Mouse (Mus musculus): ENCODE results near the gene Rhof. TPM values are rescaled to one million over a fixed set of nuclear protein-coding genes. Genes with fewer than 3 reads are reported as not detected.

Gene Rhof
- total RNA-seq, 1 experiment: 2.5 TPM

DNA sequence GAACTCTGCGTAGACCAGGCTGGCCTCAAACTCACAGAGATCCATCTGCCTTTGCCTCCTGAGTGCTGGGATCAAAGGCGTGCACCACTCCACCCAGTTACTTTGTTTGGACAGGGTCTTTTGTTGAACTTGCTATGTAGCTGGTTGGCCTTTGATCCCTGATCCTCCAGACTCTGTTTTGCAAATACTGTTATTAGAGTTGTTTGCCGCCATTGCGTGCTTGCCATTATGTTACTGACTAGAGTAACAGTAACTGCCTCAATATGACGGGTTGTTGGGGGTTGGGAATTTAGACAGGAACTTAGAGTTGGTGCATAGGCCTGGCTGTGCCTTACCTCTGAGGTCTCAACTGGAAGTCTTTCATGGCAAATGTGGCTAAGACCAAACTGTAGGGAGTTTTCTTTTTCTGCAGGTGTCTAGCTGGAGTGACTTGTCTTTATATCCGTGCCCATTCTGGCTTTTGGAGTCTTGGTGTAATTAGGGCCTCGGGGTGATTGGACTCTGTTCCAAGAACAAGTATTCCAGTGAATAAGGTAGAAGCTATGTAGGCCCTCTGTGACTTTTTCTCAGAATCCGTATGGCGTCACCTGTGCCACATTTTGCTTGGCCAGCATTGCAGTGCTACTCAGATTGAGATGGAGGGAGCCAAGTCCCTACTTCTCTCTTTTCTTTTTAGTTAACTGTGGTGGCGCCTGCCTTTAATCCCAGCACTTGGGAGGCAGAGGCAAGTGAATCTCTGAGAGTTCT lies 41.8 kb downstream of the Rhof start:
- no peak for TF ChIP-seq MAFK (IDR thresholded peaks at IDR 0.05; ENCODE audit: insufficient read depth, low read depth, low read length)
- TF ChIP-seq ZC3H11A (IDR thresholded peaks at IDR 0.05; ENCODE audit: borderline replicate concordance, low read depth, low read length): no peak
- TF ChIP-seq HCFC1 (IDR thresholded peaks at IDR 0.05; ENCODE audit: borderline replicate concordance, insufficient read depth, low read length): no peak
- TF ChIP-seq ZNF384 (IDR thresholded peaks at IDR 0.05; ENCODE audit: low read depth, low read length): no peak
- TF ChIP-seq CHD2 (IDR thresholded peaks at IDR 0.05; ENCODE audit: low read depth, low read length): no peak
- H3K9me3 ChIP-seq (ENCODE audit: control insufficient read depth, insufficient read depth, low read depth, low read length): no peaks in the 10 kb centered on the region
- no peaks in the 10 kb centered on the region; the same call in 1 of the 2 replicates for H3K36me3 ChIP-seq (ENCODE audit: control insufficient read depth, insufficient read depth, low read length, poor library complexity, severe bottlenecking)
- H3K4me1 ChIP-seq (ENCODE audit: control insufficient read depth in 2 of 2, insufficient read depth in 2 of 2, low read length in 2 of 2, poor library complexity in 1 of 2): 0 out of 4 replicates have a peak, but pooled peaks cover 0 to 3% of the 10 kb centered on the region in 2 experiments
- H3K4me3 ChIP-seq (ENCODE audit: insufficient read depth in 1 of 2, low read depth in 1 of 2, low read length in 2 of 2, poor library complexity in 1 of 2, severe bottlenecking in 1 of 2): no peak overlapping the region
- no peak for DNase-seq (ENCODE audit: low read depth, low spot score)
- no peak overlapping the region for H3K9ac ChIP-seq (ENCODE audit: insufficient read depth, low read depth, low read length, poor library complexity, severe bottlenecking)
- in situ Hi-C loops (cut with MboI; ENCODE audit: low sequenced_read_pairs in 2 of 2, unreplicated experiment in 2 of 2): no loop called here
- no peak overlapping the region for H3K27ac ChIP-seq (ENCODE audit: insufficient read depth, low read depth, low read length, poor library complexity, severe bottlenecking)

DNA sequence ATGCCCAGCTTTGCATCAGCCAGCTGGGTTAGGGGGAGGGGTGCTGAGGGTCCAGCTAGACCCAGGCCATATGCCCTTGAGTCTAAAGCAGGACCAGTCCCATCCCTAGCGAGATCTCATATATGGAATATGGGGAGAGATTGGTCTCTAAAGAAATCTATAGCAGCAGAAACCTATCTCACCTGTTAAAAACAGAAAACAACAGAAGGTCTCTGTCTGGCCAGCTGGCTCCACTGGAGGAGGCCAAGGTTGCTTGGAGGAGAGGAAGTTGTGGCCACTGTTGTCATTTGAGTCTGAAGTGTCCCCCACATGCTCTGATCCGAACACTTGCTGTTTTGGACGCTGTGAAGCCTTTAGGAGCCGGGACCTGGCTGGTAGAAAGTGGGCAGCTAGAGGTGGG lies 43.7 kb downstream of the Rhof start:
- TF ChIP-seq MAFK (IDR thresholded peaks at IDR 0.05; ENCODE audit: insufficient read depth, low read depth, low read length): no peak
- no peak for TF ChIP-seq ZC3H11A (IDR thresholded peaks at IDR 0.05; ENCODE audit: borderline replicate concordance, low read depth, low read length)
- no peak for TF ChIP-seq CHD2 (IDR thresholded peaks at IDR 0.05; ENCODE audit: low read depth, low read length)
- TF ChIP-seq ZNF384 (IDR thresholded peaks at IDR 0.05; ENCODE audit: low read depth, low read length): no peak
- no peak for TF ChIP-seq HCFC1 (IDR thresholded peaks at IDR 0.05; ENCODE audit: borderline replicate concordance, insufficient read depth, low read length)
- H3K4me3 ChIP-seq (ENCODE audit: insufficient read depth in 1 of 2, low read depth in 1 of 2, low read length in 2 of 2, poor library complexity in 1 of 2, severe bottlenecking in 1 of 2): no peak overlapping the region
- H3K9ac ChIP-seq (ENCODE audit: insufficient read depth, low read depth, low read length, poor library complexity, severe bottlenecking): no peak overlapping the region
- no peaks in the 10 kb centered on the region; the same call in 1 of the 2 replicates for H3K36me3 ChIP-seq (ENCODE audit: control insufficient read depth, insufficient read depth, low read length, poor library complexity, severe bottlenecking)
- H3K27ac ChIP-seq (ENCODE audit: insufficient read depth, low read depth, low read length, poor library complexity, severe bottlenecking): no peak overlapping the region
- peaks cover 3% of the 10 kb centered on the region in 2 experiments; a peak in 1 of 4 replicates for H3K4me1 ChIP-seq (ENCODE audit: control insufficient read depth in 2 of 2, insufficient read depth in 2 of 2, low read length in 2 of 2, poor library complexity in 1 of 2)
- DNase-seq (ENCODE audit: low read depth, low spot score): no peak
- no peaks in the 10 kb centered on the region for H3K9me3 ChIP-seq (ENCODE audit: control insufficient read depth, insufficient read depth, low read depth, low read length)
- in situ Hi-C loops (cut with MboI; ENCODE audit: low sequenced_read_pairs in 2 of 2, unreplicated experiment in 2 of 2): no loop called here

DNA sequence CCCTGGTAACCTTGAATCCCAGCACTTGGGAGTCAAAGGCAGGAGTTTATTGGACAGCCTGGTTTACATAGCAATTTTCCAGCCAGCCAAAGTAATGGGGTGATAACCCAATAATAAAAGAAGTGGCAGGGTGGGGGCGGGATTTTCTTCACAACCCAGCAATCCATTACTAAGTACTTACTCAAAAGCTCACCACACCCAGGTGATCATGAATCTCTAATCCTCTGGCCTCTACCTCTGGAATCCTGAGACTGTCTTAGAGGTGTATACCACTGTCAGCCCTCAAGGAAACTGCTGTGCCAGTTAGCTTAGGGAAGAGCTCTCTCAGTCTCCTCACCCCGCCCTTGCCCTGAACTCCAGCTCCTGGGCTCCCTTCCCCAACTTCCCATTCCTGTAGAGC lies 46.0 kb downstream of the Rhof start:
- in situ Hi-C loops (cut with MboI; ENCODE audit: low sequenced_read_pairs in 2 of 2, unreplicated experiment in 2 of 2): no loop called here
- H3K9me3 ChIP-seq (ENCODE audit: control insufficient read depth, insufficient read depth, low read depth, low read length): no peaks in the 10 kb centered on the region
- TF ChIP-seq HCFC1 (IDR thresholded peaks at IDR 0.05; ENCODE audit: borderline replicate concordance, insufficient read depth, low read length): no peak
- no peak for TF ChIP-seq ZNF384 (IDR thresholded peaks at IDR 0.05; ENCODE audit: low read depth, low read length)
- no peak for TF ChIP-seq ZC3H11A (IDR thresholded peaks at IDR 0.05; ENCODE audit: borderline replicate concordance, low read depth, low read length)
- TF ChIP-seq CHD2 (IDR thresholded peaks at IDR 0.05; ENCODE audit: low read depth, low read length): no peak
- no peak for TF ChIP-seq MAFK (IDR thresholded peaks at IDR 0.05; ENCODE audit: insufficient read depth, low read depth, low read length)

DNA sequence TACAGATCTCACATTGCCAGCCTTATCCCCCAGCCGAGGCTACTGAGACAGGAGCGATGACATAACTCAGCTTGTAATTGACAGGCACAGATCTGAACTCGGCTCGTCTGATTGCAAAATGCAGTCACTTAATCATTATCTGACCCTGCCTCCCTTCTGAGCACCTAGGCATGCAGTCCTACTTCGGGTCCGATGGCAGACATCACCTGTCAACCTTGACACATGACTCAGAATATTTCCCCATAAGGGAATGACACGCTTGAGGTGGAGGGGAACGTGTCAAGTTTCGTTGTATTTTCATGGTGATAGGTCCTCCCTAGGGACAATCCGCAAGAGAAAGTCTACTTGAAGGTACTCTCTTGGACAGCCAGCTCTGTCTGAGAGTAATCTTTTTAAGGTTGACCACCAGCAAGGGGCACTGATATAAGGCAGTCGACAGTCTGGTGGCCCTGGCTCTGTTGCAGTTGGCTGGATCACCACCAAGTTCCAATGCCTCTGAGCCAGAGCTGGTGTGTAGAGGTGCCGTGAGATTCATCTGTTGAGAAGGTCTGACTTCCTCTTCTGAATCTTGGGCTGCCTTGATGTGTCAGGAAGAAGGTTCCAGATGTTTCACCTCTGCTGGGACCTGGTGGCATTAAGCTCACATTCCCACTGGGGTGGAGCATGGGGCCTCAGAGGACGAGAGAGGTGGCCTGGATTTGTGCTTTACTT lies 49.0 kb downstream of the Rhof start:
- peaks cover 3% of the 10 kb centered on the region in 2 experiments; a peak in 1 of 4 replicates for H3K4me1 ChIP-seq (ENCODE audit: control insufficient read depth in 2 of 2, insufficient read depth in 2 of 2, low read length in 2 of 2, poor library complexity in 1 of 2)
- H3K9me3 ChIP-seq (ENCODE audit: control insufficient read depth, insufficient read depth, low read depth, low read length): no peaks in the 10 kb centered on the region
- TF ChIP-seq CHD2 (IDR thresholded peaks at IDR 0.05; ENCODE audit: low read depth, low read length) (no peak), HCFC1 (IDR thresholded peaks at IDR 0.05; ENCODE audit: borderline replicate concordance, insufficient read depth, low read length) (no peak), ZC3H11A (IDR thresholded peaks at IDR 0.05; ENCODE audit: borderline replicate concordance, low read depth, low read length) (no peak), ZNF384 (IDR thresholded peaks at IDR 0.05; ENCODE audit: low read depth, low read length) (no peak), MAFK (IDR thresholded peaks at IDR 0.05; ENCODE audit: insufficient read depth, low read depth, low read length) (no peak)
- H3K36me3 ChIP-seq (ENCODE audit: control insufficient read depth, insufficient read depth, low read length, poor library complexity, severe bottlenecking): no peaks in the 10 kb centered on the region
- no peak overlapping the region for H3K9ac ChIP-seq (ENCODE audit: insufficient read depth, low read depth, low read length, poor library complexity, severe bottlenecking)
- no peak overlapping the region for H3K27ac ChIP-seq (ENCODE audit: insufficient read depth, low read depth, low read length, poor library complexity, severe bottlenecking)
- no peak overlapping the region for H3K4me3 ChIP-seq (ENCODE audit: insufficient read depth in 1 of 2, low read depth in 1 of 2, low read length in 2 of 2, poor library complexity in 1 of 2, severe bottlenecking in 1 of 2)
- no peak for DNase-seq (ENCODE audit: low read depth, low spot score)
- in situ Hi-C loops (cut with MboI; ENCODE audit: low sequenced_read_pairs in 2 of 2, unreplicated experiment in 2 of 2): no loop called here

More for the DNA sequence above, 46.0 kb downstream of the Rhof start:
- no peak overlapping the region for H3K9ac ChIP-seq (ENCODE audit: insufficient read depth, low read depth, low read length, poor library complexity, severe bottlenecking)
- H3K27ac ChIP-seq (ENCODE audit: insufficient read depth, low read depth, low read length, poor library complexity, severe bottlenecking): no peak overlapping the region
- no peak for DNase-seq (ENCODE audit: low read depth, low spot score)
- no peaks in the 10 kb centered on the region; the same call in 1 of the 2 replicates for H3K36me3 ChIP-seq (ENCODE audit: control insufficient read depth, insufficient read depth, low read length, poor library complexity, severe bottlenecking)
- H3K4me1 ChIP-seq (ENCODE audit: control insufficient read depth in 2 of 2, insufficient read depth in 2 of 2, low read length in 2 of 2, poor library complexity in 1 of 2): peaks cover 3% of the 10 kb centered on the region in 2 experiments; a peak in 1 of 4 replicates
- H3K4me3 ChIP-seq (ENCODE audit: insufficient read depth in 1 of 2, low read depth in 1 of 2, low read length in 2 of 2, poor library complexity in 1 of 2, severe bottlenecking in 1 of 2): no peak overlapping the region
